Mouse (Mus musculus) stomach, postnatal 0 days (tissue): ENCODE data around the gene Zfp989.
"Not testable (repeated sequence)": the region's sequence is repeated elsewhere in the genome, so short reads cannot be mapped to it uniquely, and the experiment has no call there.

ENCODE experiments used
- CTCF ChIP-seq: IDR thresholded peaks from 2 replicates; pipeline ENCODE4 v1.5.1; 2016; ENCODE audit warnings: antibody characterized with exemption, low read depth, mild to moderate bottlenecking, moderate library complexity
- EP300 ChIP-seq: optimal IDR thresholded peaks from 2 replicates; pipeline ENCODE3; 2016; ENCODE audit warnings: antibody characterized with exemption

DNA sequence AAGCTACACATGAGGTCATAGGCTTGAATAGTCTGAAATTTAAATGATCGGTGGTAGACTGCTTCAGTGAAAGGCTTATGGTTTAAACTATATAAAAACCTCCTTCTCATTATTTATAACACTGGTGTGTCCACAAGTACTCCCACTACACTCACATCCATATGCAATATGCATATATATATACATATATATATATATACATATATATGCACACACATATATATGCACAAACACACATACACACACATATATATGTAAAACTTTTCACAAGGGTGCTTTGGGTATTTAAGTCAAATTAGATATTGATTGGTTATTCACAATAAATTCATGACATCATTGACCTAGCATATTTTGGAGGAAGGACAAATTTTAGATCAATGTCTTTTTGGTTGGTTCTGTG lies 46.6 kb downstream of the Zfp989 start:
- TF ChIP-seq CTCF, EP300: not testable (repeated sequence)
